Mouse (Mus musculus): ENCODE measurements at regions not wholly inside any gene's neighbourhood (a gene's known extent, or its start where the extent isn't known, plus 50 kb on each side); places are given as distances from the start of the nearest gene placed in this dataset.

DNA sequence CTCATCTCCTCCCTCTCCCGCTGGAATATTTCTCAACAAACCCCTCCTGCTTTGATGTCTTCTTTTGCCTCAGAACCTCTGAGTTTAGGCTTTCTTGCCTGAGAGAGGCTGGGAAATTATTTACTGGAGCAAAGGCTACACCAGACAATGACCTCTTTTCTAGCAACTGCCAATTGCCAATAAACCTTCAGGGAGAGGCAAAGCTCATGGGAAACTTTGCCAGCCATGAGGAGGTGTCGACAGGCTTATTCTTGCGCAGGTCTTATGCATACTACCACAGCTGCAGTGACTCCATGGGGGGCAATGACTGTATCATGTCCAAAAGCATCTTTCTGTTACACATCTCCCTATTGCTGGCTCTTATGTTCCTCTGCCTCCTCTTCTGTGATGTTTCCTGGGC, 260.0 kb downstream of the Plpp3 start:
- Histone ChIP-seq H3K27me3 (ENCODE audit: control insufficient read depth in 1 of 2, insufficient read depth in 2 of 2, low read length in 2 of 2) (no peaks in the 10 kb centered on the region), H3K9me3 (replicated peaks; ENCODE audit: insufficient read depth, low read length) (no peaks in the 10 kb centered on the region), H3K4me1 (ENCODE audit: control insufficient read depth in 1 of 2, insufficient read depth in 2 of 2, low read length in 2 of 2) (no peaks in the 10 kb centered on the region), H3K27ac (ENCODE audit: control insufficient read depth, low read depth, low read length) (no peak overlapping the region), H3K36me3 (ENCODE audit: control insufficient read depth in 1 of 2, insufficient read depth in 2 of 2, low read length in 2 of 2) (no peaks in the 10 kb centered on the region), H3K9ac (ENCODE audit: control insufficient read depth, low read depth, low read length, poor library complexity, severe bottlenecking) (no peak overlapping the region), H3K4me3 (ENCODE audit: control insufficient read depth in 1 of 2, insufficient read depth in 1 of 2, low read depth in 2 of 2, low read length in 2 of 2) (no peak overlapping the region), H3K79me2 (ENCODE audit: control insufficient read depth, insufficient read depth, low read length, poor library complexity) (no peaks in the 10 kb centered on the region)
- TF ChIP-seq MEF2A (IDR thresholded peaks at IDR 0.05; ENCODE audit: extremely low read depth, insufficient replicate concordance, low read depth, low read length, poor library complexity, severe bottlenecking): no peak
- no peak for TF ChIP-seq NELFE (IDR thresholded peaks at IDR 0.05; ENCODE audit: low read depth, low read length)
- no peak for TF ChIP-seq MAFK (IDR thresholded peaks at IDR 0.05; ENCODE audit: borderline replicate concordance, low read depth, low read length)
- TF ChIP-seq RAD21 (IDR thresholded peaks at IDR 0.05; ENCODE audit: low read depth, low read length): no peak
- TF ChIP-seq MYC (IDR thresholded peaks at IDR 0.05; ENCODE audit: low read depth, low read length): no peak
- TF ChIP-seq SMC3 (IDR thresholded peaks at IDR 0.05; ENCODE audit: low read depth, low read length): no peak
- TF ChIP-seq USF2 (IDR thresholded peaks at IDR 0.05; ENCODE audit: borderline replicate concordance in 1 of 2, insufficient read depth in 1 of 2, low read depth in 1 of 2, low read length in 2 of 2): no peak
- TF ChIP-seq UBTF (IDR thresholded peaks at IDR 0.05; ENCODE audit: borderline replicate concordance, insufficient read depth, low read depth, low read length): no peak
- DNase-seq (ENCODE audit: low read depth, low spot score): no peak

DNA sequence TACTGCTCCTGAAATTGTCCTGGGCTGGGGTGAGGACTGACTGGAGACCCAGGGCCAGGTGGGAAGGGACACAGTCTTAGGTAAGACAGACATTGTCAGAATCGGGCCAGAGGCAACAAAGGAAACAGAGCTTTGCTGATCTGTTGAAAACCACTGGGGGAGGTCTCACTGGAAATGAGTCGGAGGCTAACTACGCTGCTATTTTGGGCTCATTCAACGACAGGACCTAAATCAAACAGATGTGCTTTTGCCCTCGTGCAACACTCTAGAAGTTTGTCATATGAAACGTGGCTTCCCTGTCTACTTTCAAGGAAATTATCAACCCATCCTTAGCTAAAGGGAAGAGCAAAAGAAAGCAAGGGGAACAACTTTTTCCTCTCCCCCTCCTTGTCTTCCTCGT, 265.3 kb downstream of the Plpp3 start:
- H3K27me3 ChIP-seq (ENCODE audit: control insufficient read depth in 1 of 2, insufficient read depth in 2 of 2, low read length in 2 of 2): no peaks in the 10 kb centered on the region
- no peaks in the 10 kb centered on the region for H3K79me2 ChIP-seq (ENCODE audit: control insufficient read depth, insufficient read depth, low read length, poor library complexity)
- H3K4me1 ChIP-seq (ENCODE audit: control insufficient read depth in 1 of 2, insufficient read depth in 2 of 2, low read length in 2 of 2): no peaks in the 10 kb centered on the region
- no peaks in the 10 kb centered on the region for H3K36me3 ChIP-seq (ENCODE audit: control insufficient read depth in 1 of 2, insufficient read depth in 2 of 2, low read length in 2 of 2)
- TF ChIP-seq E2F4 (IDR thresholded peaks at IDR 0.05; ENCODE audit: borderline replicate concordance, low read depth, low read length): no peak
- TF ChIP-seq TAL1 (IDR thresholded peaks at IDR 0.05; ENCODE audit: low read length): no peak
- TF ChIP-seq ZMIZ1 (IDR thresholded peaks at IDR 0.05; ENCODE audit: low read depth, low read length): no peak
- TF ChIP-seq ZC3H11A (IDR thresholded peaks at IDR 0.05; ENCODE audit: low read depth, low read length): no peak
- TF ChIP-seq UBTF (IDR thresholded peaks at IDR 0.05; ENCODE audit: borderline replicate concordance, insufficient read depth, low read depth, low read length): no peak
- DNase-seq (ENCODE audit: low read depth, low spot score): no peak
- H3K4me3 ChIP-seq (ENCODE audit: control insufficient read depth in 1 of 2, insufficient read depth in 1 of 2, low read depth in 2 of 2, low read length in 2 of 2): no peak overlapping the region
- no peak overlapping the region for H3K9ac ChIP-seq (ENCODE audit: control insufficient read depth, low read depth, low read length, poor library complexity, severe bottlenecking)
- H3K9me3 ChIP-seq (replicated peaks; ENCODE audit: insufficient read depth, low read length): no peaks in the 10 kb centered on the region
- H3K27ac ChIP-seq (ENCODE audit: control insufficient read depth, low read depth, low read length): no peak overlapping the region

DNA sequence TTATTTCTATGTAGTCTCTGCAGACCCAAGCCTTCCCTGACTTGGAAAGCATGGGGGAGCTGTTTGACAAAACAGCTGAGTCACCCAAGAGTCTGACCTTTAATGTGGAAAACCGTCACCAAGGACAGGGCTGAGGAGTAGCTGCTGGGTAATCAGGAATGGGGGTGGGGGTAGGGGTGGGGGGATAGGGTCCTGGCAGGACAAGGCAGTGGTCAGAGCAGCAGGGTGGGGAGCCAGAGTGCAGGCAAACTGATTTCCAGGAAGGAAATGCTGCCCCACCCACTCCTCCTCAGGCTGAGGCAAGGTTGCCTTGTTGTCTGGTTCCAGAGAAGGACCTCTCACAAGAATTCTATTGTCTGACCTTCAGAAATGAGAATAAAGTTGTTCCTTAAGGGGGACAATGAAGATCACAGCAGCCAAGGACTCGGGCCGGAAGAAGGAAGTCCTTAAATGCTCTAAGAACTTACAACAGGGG, 266.6 kb downstream of the Plpp3 start:
- Histone ChIP-seq H3K9ac (ENCODE audit: control insufficient read depth, low read depth, low read length, poor library complexity, severe bottlenecking) (no peak overlapping the region), H3K4me3 (ENCODE audit: control insufficient read depth in 1 of 2, insufficient read depth in 1 of 2, low read depth in 2 of 2, low read length in 2 of 2) (no peak overlapping the region), H3K4me1 (ENCODE audit: control insufficient read depth in 1 of 2, insufficient read depth in 2 of 2, low read length in 2 of 2) (no peaks in the 10 kb centered on the region), H3K9me3 (replicated peaks; ENCODE audit: insufficient read depth, low read length) (no peaks in the 10 kb centered on the region), H3K79me2 (ENCODE audit: control insufficient read depth, insufficient read depth, low read length, poor library complexity) (no peaks in the 10 kb centered on the region), H3K27me3 (ENCODE audit: control insufficient read depth in 1 of 2, insufficient read depth in 2 of 2, low read length in 2 of 2) (no peaks in the 10 kb centered on the region), H3K27ac (ENCODE audit: control insufficient read depth, low read depth, low read length) (no peak overlapping the region), H3K36me3 (ENCODE audit: control insufficient read depth in 1 of 2, insufficient read depth in 2 of 2, low read length in 2 of 2) (no peaks in the 10 kb centered on the region)
- no peak for TF ChIP-seq MXI1 (IDR thresholded peaks at IDR 0.05; ENCODE audit: low read depth, low read length)
- no peak for TF ChIP-seq RCOR1 (IDR thresholded peaks at IDR 0.05; ENCODE audit: low read depth, low read length)
- TF ChIP-seq ZNF384 (IDR thresholded peaks at IDR 0.05; ENCODE audit: low read depth, low read length): no peak
- no peak for TF ChIP-seq NELFE (IDR thresholded peaks at IDR 0.05; ENCODE audit: low read depth, low read length)
- no peak for DNase-seq (ENCODE audit: low read depth, low spot score)
